Mouse (Mus musculus) C2C12 (cell line): ENCODE results near the gene Krtap27-1.

ENCODE experiments used
- CEBPB ChIP-seq: IDR thresholded peaks from one replicate; pipeline ENCODE4 v1.6.1; 2011; ENCODE audit warnings: low read depth, mild to moderate bottlenecking, control low read depth, moderate library complexity
- CTCF ChIP-seq: IDR thresholded peaks from one replicate; pipeline ENCODE4 v1.5.1; 2011; ENCODE audit not compliant: control insufficient read depth, insufficient read depth, insufficient read length
- MAX ChIP-seq: IDR thresholded peaks from one replicate; pipeline ENCODE4 v1.6.1; 2011; ENCODE audit warnings: mild to moderate bottlenecking, control low read depth
- MYOG ChIP-seq: IDR thresholded peaks from one replicate; pipeline ENCODE4 v1.6.1; 2011; ENCODE audit not compliant: control insufficient read depth, insufficient read length; ENCODE audit errors: extremely low read depth
- USF1 ChIP-seq: IDR thresholded peaks from one replicate; pipeline ENCODE4 v1.6.1; 2011; ENCODE audit warnings: low read depth, mild to moderate bottlenecking, control low read depth, moderate library complexity

DNA sequence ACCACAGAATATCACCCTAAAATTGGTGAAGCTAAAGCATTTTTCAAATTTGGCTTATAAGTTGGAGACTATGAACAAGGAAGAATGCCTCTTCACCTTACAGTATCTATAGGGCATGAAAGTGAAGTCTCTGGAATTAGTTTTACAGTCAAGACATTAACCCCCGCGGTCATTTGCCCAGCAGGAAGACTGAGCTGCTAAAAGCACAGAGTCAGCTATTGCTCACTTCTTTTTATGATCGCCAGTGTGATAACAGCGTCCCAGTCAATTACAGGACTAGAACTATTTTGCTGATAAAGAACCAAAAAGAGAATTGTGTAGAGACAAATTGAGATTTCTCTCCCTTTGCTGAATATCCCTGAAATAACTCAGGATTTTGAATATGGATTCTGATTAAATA, 24.8 kb upstream of the Krtap27-1 start:
- no peak for TF ChIP-seq CTCF
- no peak for TF ChIP-seq MAX
- no peak for TF ChIP-seq CEBPB
- no peak for TF ChIP-seq USF1
- no peak for TF ChIP-seq MYOG
